Mouse (Mus musculus) spleen, adult 2 months (tissue): Measurements from ENCODE around the gene Arhgap9.

Experiments
- CTCF ChIP-seq: fragments of 200-500 bp; IDR thresholded peaks from 2 replicates; pipeline ENCODE4 v1.5.1; 2011; ENCODE audit warnings: mild to moderate bottlenecking, inconsistent platforms; ENCODE audit not compliant: insufficient read depth, insufficient read length, insufficient replicate concordance; ENCODE audit errors: extremely low read depth
- POLR2A ChIP-seq: fragments of 200-500 bp; IDR thresholded peaks from 2 replicates; pipeline ENCODE4 v1.6.1; 2011; ENCODE audit warnings: low read depth, low read length, inconsistent platforms

- no peak for TF ChIP-seq CTCF
- no peak for TF ChIP-seq POLR2A
Measured at GRCm38 (mm10) chr10:127339683-127340576, 18.2 kb downstream of the Arhgap9 start.
